Mouse (Mus musculus): ENCODE data around the gene Kcnh3. TPM values are rescaled to one million over a fixed set of nuclear protein-coding genes. Genes with fewer than 3 reads are reported as not detected.

The Kcnh3 gene
- polyA plus RNA-seq (2015; fragmentation: Nextera tagmentation; extraction: Ambion mirVana), result 0.05 and 0.06 TPM in 2 replicates

DNA sequence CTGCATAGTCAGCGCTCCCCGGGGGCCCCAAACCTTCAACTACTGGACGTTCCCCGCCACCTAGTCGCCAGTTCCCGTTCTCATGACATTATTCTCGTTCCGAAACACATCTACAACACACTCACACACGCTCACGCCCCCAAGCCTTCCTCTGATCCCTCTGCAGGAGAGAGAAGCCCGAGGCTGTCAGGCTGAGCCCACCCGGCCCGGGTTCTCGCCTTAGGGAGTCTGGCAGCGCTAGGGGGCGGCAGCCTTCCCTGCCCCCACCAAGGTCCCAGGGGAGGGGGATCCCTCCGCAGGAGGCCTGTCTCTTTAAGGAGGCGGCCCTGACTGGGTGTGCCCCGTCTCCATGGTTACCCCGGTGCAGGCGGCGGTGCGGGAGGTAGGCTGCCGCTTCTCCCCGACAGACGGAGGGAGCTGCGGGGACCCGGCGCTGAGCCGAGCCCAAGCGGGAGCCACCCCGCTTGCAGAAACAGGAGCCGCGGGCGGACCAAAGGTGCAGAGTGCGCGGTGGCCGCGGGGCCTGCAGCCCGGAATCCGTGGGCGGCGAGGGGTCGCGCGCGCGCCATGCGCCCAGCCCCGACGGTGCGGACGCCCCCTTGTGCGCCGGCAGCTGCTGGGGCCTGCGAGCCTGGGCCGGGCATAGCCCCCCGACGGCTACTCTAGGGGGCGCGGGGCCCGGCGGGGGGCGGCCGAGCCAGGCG, at the start of gene Kcnh3:
Kcnh3 (plus strand) TSS at position 654 of the 704 bp plus-strand sequence.
- Histone ChIP-seq H3K27ac (no peak within 1 kb of the TSS), H3K27me3 (peaks cover 100% of the 10 kb centered on the region), H3K4me1 (replicated peaks) (peaks cover 26% of the 10 kb centered on the region), H3K9ac (peak within 1 kb of the TSS; percentile 17; the same call in 1 of the 2 replicates), H3K4me3 (replicated peaks) (peak within 1 kb of the TSS; percentile 55), H3K4me2 (peak within 1 kb of the TSS; percentile 71), H3K9me3 (replicated peaks) (no peaks in the 10 kb centered on the region), H3K36me3 (no peaks in the 10 kb centered on the region)
- ATAC-seq (ENCODE audit: low read depth) (peak; percentile 58), DNase-seq (peak; percentile 46)
- 2% methylated on average over 57 of the region's 66 CpGs for WGBS (ENCODE audit: insufficient replicate concordance)

GRCm38 (mm10) chr15:99179639-99180038, 45.0 kb upstream of the Kcnh3 start:
- Histone ChIP-seq H3K4me3 (replicated peaks) (no peak overlapping the region), H3K27me3 (no peaks in the 10 kb centered on the region), H3K9me3 (replicated peaks) (no peaks in the 10 kb centered on the region), H3K4me2 (no peak overlapping the region), H3K27ac (no peak overlapping the region), H3K9ac (no peak overlapping the region), H3K36me3 (peaks cover 32% of the 10 kb centered on the region), H3K4me1 (replicated peaks) (peaks cover 10% of the 10 kb centered on the region)
- DNase-seq (no peak), ATAC-seq (ENCODE audit: low read depth) (no peak)
- 64% methylated on average over 1 of the region's 2 CpGs for WGBS (ENCODE audit: insufficient replicate concordance)

GRCm38 (mm10) chr15:99184217-99184914, 40.3 kb upstream of the Kcnh3 start:
- ATAC-seq (ENCODE audit: low read depth) (peak; percentile 86), DNase-seq (peak; percentile 6)
- H3K27me3 ChIP-seq, result no peaks in the 10 kb centered on the region
- H3K4me3 ChIP-seq (replicated peaks), result no peak overlapping the region
- peaks cover 37% of the 10 kb centered on the region for H3K36me3 ChIP-seq
- H3K27ac ChIP-seq, result peak overlapping the region; percentile 62
- WGBS (ENCODE audit: insufficient replicate concordance), result 54% methylated on average over 9 of the region's 9 CpGs
- no peaks in the 10 kb centered on the region for H3K9me3 ChIP-seq (replicated peaks)
- H3K9ac ChIP-seq, result peak overlapping the region; percentile 19; the same call in 1 of the 2 replicates
- peaks cover 16% of the 10 kb centered on the region for H3K4me1 ChIP-seq (replicated peaks)
- no peak overlapping the region for H3K4me2 ChIP-seq

GRCm38 (mm10) chr15:99194358-99194757, 30.3 kb upstream of the Kcnh3 start:
- WGBS (ENCODE audit: insufficient replicate concordance), result 75% methylated on average over 10 of the region's 10 CpGs
- Histone ChIP-seq H3K36me3 (peaks cover 19% of the 10 kb centered on the region), H3K9ac (no peak overlapping the region), H3K27ac (no peak overlapping the region), H3K27me3 (no peaks in the 10 kb centered on the region), H3K4me3 (replicated peaks) (no peak overlapping the region), H3K4me2 (no peak overlapping the region), H3K9me3 (replicated peaks) (no peaks in the 10 kb centered on the region), H3K4me1 (replicated peaks) (0 out of 2 replicates have a peak, but pooled peaks cover 3% of the 10 kb centered on the region)
- ATAC-seq (ENCODE audit: low read depth) (no peak), DNase-seq (no peak)

DNA sequence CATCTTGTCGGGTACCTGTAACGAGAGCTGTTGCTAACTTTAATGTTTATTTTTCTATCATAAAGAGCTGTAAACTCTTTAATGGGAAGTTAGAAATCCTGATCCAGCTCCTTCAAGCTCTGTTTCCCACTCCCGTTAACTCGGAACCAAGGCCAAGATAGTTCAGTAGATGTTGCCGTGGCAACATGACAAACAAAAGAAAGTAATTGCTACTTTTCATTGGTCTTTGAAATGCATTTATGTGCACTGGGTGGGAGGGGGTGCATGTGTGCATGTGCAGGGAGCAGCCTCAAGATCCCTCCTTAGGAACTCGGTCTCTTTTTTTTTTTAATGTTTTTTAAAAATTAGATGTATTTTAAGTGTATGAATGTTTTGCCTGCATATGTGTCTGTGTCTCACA, 29.6 kb upstream of the Kcnh3 start:
- Histone ChIP-seq H3K4me1 (replicated peaks) (0 out of 2 replicates have a peak, but pooled peaks cover 3% of the 10 kb centered on the region), H3K27ac (no peak overlapping the region), H3K36me3 (peaks cover 25% of the 10 kb centered on the region), H3K4me2 (no peak overlapping the region), H3K4me3 (replicated peaks) (no peak overlapping the region), H3K9me3 (replicated peaks) (no peaks in the 10 kb centered on the region), H3K27me3 (no peaks in the 10 kb centered on the region), H3K9ac (no peak overlapping the region)
- DNase-seq (no peak), ATAC-seq (ENCODE audit: low read depth) (no peak)
- WGBS (ENCODE audit: insufficient replicate concordance), result 78% methylated on average over 6 of the region's 6 CpGs

DNA sequence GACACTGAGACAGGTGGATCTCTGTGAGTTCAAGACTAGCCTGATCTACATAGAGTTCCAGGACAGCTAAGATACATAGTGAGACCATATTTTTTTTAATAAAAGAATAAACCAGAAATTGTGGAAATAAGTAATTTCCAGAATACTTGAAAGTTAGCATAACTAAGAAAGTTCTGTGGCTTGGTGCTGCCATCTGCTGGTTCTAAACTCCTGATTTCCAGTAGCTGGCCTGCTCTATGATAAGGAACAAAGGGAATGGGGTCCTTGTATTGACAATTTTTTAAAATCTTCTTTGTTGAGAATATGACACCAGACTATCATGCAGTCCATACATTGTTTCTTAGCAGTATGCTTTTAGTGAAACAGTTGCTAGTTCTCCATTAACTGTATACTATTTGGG, 25.9 kb upstream of the Kcnh3 start:
- no peak overlapping the region for H3K9ac ChIP-seq
- H3K27ac ChIP-seq, result no peak overlapping the region
- ATAC-seq (ENCODE audit: low read depth) (no peak), DNase-seq (no peak)
- peaks cover 16% of the 10 kb centered on the region for H3K36me3 ChIP-seq
- H3K4me1 ChIP-seq (replicated peaks), result no peaks in the 10 kb centered on the region
- no peak overlapping the region for H3K4me2 ChIP-seq
- H3K27me3 ChIP-seq, result no peaks in the 10 kb centered on the region
- H3K4me3 ChIP-seq (replicated peaks), result no peak overlapping the region
- H3K9me3 ChIP-seq (replicated peaks), result no peaks in the 10 kb centered on the region

DNA sequence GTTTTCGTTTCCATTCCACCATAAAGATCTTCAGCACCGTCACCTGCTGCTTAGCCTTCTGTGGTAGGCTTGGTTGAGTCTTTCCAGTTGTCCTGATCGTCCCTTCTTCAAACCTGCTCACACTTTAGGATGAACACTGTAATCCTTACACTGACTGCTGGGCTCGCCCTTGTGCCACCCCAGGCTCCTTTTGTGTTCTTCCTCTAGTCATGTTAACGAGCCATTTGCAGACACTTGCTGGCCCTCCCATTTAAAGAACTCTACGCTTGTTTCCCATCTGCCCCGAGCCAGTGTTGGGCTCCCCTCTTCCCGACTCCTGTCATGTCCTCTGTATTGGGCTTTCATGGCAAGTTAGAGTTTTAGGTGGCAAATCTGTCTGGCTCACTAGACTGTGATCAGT, 18.7 kb upstream of the Kcnh3 start:
- Histone ChIP-seq H3K36me3 (peaks cover 28% of the 10 kb centered on the region), H3K27me3 (no peaks in the 10 kb centered on the region), H3K27ac (no peak overlapping the region), H3K9ac (no peak overlapping the region), H3K9me3 (replicated peaks) (no peaks in the 10 kb centered on the region), H3K4me2 (no peak overlapping the region), H3K4me3 (replicated peaks) (no peak overlapping the region), H3K4me1 (replicated peaks) (no peaks in the 10 kb centered on the region)
- no peak for ATAC-seq (ENCODE audit: low read depth)
- no peak for DNase-seq
- 77% methylated on average over 8 of the region's 8 CpGs for WGBS (ENCODE audit: insufficient replicate concordance)

- H3K27me3 ChIP-seq, result peaks cover under 1% of the 10 kb centered on the region; the same call in 1 of the 2 replicates
- no peak overlapping the region for H3K9ac ChIP-seq
- DNase-seq, result no peak
- H3K9me3 ChIP-seq (replicated peaks), result no peaks in the 10 kb centered on the region
- no peak overlapping the region for H3K4me3 ChIP-seq (replicated peaks)
- 76% methylated on average over 10 of the region's 10 CpGs for WGBS (ENCODE audit: insufficient replicate concordance)
- H3K4me2 ChIP-seq, result no peak overlapping the region
- H3K4me1 ChIP-seq (replicated peaks), result peaks cover 17% of the 10 kb centered on the region
- H3K36me3 ChIP-seq, result peaks cover 37% of the 10 kb centered on the region
- ATAC-seq (ENCODE audit: low read depth), result no peak
- no peak overlapping the region for H3K27ac ChIP-seq
Observed at GRCm38 (mm10) chr15:99213183-99213582, 11.5 kb upstream of the Kcnh3 start.

- Histone ChIP-seq H3K36me3 (peaks cover 24% of the 10 kb centered on the region), H3K9me3 (replicated peaks) (no peaks in the 10 kb centered on the region), H3K4me2 (no peak overlapping the region), H3K9ac (no peak overlapping the region), H3K27ac (no peak overlapping the region), H3K27me3 (peaks cover 13% of the 10 kb centered on the region), H3K4me3 (replicated peaks) (no peak overlapping the region), H3K4me1 (replicated peaks) (peaks cover 20% of the 10 kb centered on the region)
- DNase-seq, result peak; percentile 29
- no peak for ATAC-seq (ENCODE audit: low read depth)
- 86% methylated on average over 2 of the region's 2 CpGs for WGBS (ENCODE audit: insufficient replicate concordance)
Observed at GRCm38 (mm10) chr15:99214941-99215340, 9.7 kb upstream of the Kcnh3 start.

- H3K36me3 ChIP-seq, result peaks cover 21% of the 10 kb centered on the region
- H3K9ac ChIP-seq, result no peak overlapping the region
- no peak overlapping the region for H3K4me3 ChIP-seq (replicated peaks)
- DNase-seq (peak; percentile 69), ATAC-seq (ENCODE audit: low read depth) (peak; percentile 49; the same call in 1 of the 2 replicates)
- 68% methylated on average over 11 of the region's 11 CpGs for WGBS (ENCODE audit: insufficient replicate concordance)
- H3K27me3 ChIP-seq, result peaks cover 23% of the 10 kb centered on the region
- H3K9me3 ChIP-seq (replicated peaks), result no peaks in the 10 kb centered on the region
- no peak overlapping the region for H3K4me2 ChIP-seq
- peaks cover 20% of the 10 kb centered on the region for H3K4me1 ChIP-seq (replicated peaks)
- H3K27ac ChIP-seq, result peak overlapping the region; percentile 58
Observed at GRCm38 (mm10) chr15:99215741-99216463, 8.8 kb upstream of the Kcnh3 start.

GRCm38 (mm10) chr15:99217630-99218029, 7.0 kb upstream of the Kcnh3 start:
- peaks cover 20% of the 10 kb centered on the region for H3K4me1 ChIP-seq (replicated peaks)
- peaks cover 5% of the 10 kb centered on the region for H3K36me3 ChIP-seq
- peak; percentile 77 for ATAC-seq (ENCODE audit: low read depth)
- no peaks in the 10 kb centered on the region for H3K9me3 ChIP-seq (replicated peaks)
- H3K9ac ChIP-seq, result no peak overlapping the region
- H3K27me3 ChIP-seq, result peaks cover 40% of the 10 kb centered on the region
- H3K27ac ChIP-seq, result no peak overlapping the region
- 63% methylated on average over 4 of the region's 4 CpGs for WGBS (ENCODE audit: insufficient replicate concordance)
- H3K4me2 ChIP-seq, result no peak overlapping the region
- DNase-seq, result no peak
- no peak overlapping the region for H3K4me3 ChIP-seq (replicated peaks)
